Mouse (Mus musculus) megakaryocyte, embryonic 14.5 days (primary cell): Measurements from ENCODE around the gene Scml4. TPM values are rescaled to one million over a fixed set of nuclear protein-coding genes. Genes with fewer than 3 reads are reported as not detected.

Source experiments
- H3K27me3 ChIP-seq: replicated peaks from 2 replicates; pipeline ENCODE3; 2012; ENCODE audit warnings: inconsistent platforms
- H3K36me3 ChIP-seq: replicated peaks from 2 replicates; pipeline ENCODE3; 2012; ENCODE audit warnings: low read length, inconsistent platforms, mixed read lengths
- H3K4me1 ChIP-seq: 2 replicates; pipeline ENCODE4 v1.6.1; 2012; ENCODE audit warnings: inconsistent platforms
- H3K4me3 ChIP-seq: replicated peaks from 2 replicates; pipeline ENCODE3; 2012; ENCODE audit warnings: moderate library complexity, mild to moderate bottlenecking, inconsistent platforms
- H3K9me3 ChIP-seq: 2 replicates; pipeline ENCODE4 v1.6.1; 2012; ENCODE audit warnings: inconsistent platforms
- FLI1 ChIP-seq: IDR thresholded peaks from 2 replicates; pipeline ENCODE4 v1.6.1; 2012; ENCODE audit warnings: low read length, inconsistent platforms, mixed read lengths
- GATA1 ChIP-seq: IDR thresholded peaks from 3 replicates; pipeline ENCODE4 v1.6.1; 2012; ENCODE audit warnings: mixed read lengths, low read length, inconsistent platforms, borderline replicate concordance
- polyA plus RNA-seq: library from polyadenylated mRNA; stranded (reverse); fragments of >175 nt; gene quantifications from 2 replicates; pipeline ENCODE4 v1.2.3, GENCODE M21; 2012; ENCODE audit warnings: low replicate concordance; ENCODE audit not compliant: insufficient read depth

Scml4 gene
- polyA plus RNA-seq, 1 experiment, result not detected

DNA sequence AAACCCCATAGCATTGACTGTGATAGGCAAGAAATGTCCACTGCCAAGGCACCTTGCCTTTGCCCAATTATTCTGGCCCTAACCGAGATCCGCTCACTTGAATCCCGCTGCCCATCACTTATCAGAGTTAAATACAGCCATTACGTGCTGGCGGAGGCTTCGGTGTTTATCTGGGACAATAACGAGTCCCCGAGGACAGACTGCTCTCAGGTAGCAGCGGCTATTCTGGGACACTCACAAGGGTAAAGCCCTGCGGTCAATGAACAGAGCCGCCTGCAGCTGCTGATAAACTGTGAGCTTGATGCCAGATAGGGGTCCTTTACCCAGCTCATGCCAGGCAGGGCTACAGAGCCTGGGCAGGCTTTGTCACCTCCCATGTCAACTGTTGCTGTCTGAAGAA is 147.9 kb downstream of the Scml4 start:
- no peaks in the 10 kb centered on the region; the same call in 1 of the 2 replicates for H3K4me1 ChIP-seq
- TF ChIP-seq FLI1 (no peak), GATA1 (no peak)
- no peak overlapping the region for H3K4me3 ChIP-seq
- H3K9me3 ChIP-seq, result no peaks in the 10 kb centered on the region
- no peaks in the 10 kb centered on the region for H3K36me3 ChIP-seq
- peaks cover 27% of the 10 kb centered on the region for H3K27me3 ChIP-seq

Other genes with a start within 250 kb of the Scml4 start
- gene Sec63, start 98.9 kb upstream of the Scml4 start, polyA plus RNA-seq, result 2.0 and 18.0 TPM in 2 replicates